Mouse (Mus musculus): ENCODE measurements around the gene Upk3b.

Gene Upk3b

DNA sequence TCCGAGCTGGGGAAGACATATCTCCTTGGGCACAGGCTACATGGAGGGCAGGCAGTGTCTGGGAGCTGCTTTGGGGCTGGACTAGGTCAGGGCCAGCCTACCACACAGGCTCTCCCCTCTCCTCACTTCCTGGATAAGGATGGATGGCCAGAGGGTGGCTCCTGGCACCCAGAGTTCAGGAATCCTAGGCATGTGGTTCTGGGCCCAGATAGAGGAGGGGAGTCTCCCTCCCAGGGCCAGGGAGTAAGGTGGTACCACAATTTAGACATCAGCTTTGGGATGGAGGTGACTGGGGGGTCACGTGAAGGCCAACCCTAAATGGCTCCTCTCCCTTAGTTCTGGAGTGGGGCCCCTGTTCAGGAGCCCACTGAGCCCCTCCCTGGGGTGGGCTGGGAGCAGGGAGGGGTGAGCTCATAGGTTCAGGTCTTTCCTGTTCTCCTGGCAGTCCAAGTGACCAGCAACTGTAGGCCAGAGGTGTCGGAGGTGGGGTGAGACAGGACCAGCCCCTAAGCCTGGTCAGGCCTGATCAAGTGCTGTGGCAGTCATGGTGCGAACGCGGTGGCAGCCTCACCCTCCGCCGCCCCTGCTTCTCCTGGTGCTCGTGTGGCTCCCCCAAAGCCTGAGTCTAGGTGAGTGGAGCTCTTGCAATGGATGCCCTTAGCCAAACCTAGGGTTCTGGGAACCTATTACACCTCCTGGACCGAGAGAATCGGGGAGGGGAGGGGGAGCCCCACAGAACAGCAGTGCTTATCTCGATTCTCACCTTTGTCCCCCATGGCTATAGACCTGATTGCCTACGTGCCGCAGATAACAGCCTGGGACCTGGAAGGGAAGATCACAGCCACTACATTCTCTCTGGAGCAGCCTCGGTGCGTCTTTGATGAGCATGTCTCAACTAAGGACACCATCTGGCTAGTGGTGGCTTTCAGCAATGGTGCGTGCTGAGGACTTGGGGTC is at the start of gene Upk3b:
TSS of gene Upk3b (plus strand) at position 239 of the 957 bp plus-strand sequence.
- no peak for DNase-seq

DNA sequence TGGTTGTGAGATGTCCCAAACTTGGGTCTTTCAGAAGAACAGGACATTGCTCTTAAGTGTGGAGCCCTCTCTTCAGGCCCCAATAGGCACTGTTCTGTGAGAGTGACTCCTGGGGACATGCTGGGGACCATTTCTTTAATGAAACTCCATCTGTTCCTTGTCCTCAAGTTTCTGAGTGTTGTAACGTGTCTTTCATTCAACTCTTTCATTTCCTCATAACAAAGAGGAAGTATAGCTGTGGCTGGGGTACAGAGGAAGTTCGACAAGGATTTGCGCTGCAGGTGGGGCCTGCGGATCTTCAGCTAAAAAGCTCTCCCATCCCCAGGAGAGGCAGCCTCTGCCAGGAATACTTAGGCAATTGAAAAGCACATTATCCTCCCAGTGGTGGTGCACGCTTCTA is 47.7 kb upstream of the Upk3b start:
- no peak for DNase-seq

DNA sequence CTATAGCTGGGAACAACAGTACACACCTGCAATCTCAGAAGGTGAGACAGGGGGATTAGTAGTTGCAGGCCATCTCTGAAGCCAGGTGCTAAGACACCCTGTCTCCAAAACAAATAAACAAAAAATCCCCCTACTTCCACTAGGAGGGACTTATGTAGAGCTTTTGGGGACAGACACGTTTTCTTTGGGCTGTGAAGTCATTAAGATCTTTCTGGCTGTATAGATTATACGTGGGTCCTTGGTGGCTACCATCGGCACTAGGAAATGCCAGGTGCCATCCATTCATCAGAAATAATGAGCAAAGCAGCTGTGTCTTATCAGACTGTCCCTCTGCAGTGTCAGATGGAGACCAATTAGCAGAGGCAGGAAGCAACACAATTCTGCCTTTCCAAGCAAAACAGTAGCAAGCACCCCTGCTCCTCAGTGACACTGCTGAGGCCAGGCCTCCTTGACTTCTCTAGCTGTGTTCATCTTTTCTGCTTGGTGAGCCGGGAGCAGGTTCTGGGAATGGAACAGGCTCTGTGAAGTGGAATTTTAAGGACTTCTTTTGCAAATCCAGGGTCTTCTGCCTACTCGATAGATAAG is 44.8 kb upstream of the Upk3b start:
- DNase-seq: no peak

- DNase-seq: peak in 1 of 2 experiments; percentile 16
These were observed 44.0 kb upstream of the Upk3b start for GRCm38 (mm10) chr5:135994335-135994724.

DNA sequence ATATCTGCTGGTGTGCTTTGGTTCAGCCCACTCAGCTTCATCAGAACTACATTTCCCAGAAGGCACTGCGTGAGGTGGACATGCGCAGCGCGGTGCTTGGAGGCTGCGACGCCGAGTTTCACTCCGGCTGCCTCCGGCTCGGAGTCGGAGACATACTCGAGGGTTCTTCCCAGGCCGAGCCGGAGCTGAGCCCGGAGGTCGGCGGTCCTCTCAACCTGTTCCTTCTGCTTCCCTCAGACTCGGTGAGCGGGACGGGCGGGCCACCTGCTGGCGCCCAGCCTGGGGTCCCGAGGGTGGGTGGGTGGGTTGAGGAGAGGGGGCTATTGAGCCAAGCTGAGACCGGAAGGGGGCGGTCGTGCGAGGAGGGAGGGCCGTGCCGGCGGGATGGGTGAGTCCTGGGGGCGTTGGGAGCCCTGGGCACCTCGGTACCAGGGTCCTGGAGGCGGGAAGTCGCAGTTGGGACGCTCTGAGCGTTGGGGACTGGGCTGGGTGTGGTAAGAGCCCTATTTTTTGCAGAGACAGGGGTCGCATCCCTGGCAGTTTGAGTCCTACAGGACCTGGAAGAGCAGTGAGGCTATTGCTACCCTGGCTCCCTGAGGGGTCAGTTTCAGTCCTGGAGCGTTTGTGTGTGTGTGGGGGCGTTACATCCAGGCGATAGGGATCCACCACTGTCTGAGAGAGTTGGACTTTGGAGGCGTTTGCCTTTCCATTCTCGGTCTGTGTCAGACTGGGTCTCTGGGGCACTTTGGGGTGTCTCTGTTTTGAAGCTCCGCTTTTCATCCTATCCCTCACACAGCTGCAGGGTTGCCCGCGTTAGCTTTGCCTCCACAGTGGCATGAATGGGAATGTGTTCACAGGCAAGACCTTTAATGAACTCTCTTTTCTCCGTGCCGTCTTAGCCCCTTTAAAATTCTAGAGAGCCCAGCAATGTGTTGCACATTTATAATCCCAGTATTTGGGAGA is 43.3 kb upstream of the Upk3b start, which contains the start of gene Dtx2:
TSS of gene Dtx2 (plus strand) at position 76 of the 963 bp plus-strand sequence.
- DNase-seq: peak; percentile 86 to 87

- DNase-seq: no peak
These were observed 42.1 kb upstream of the Upk3b start for GRCm38 (mm10) chr5:135996162-135996561.

GRCm38 (mm10) chr5:136001222-136001621 is 37.1 kb upstream of the Upk3b start:
- no peak for DNase-seq

DNA sequence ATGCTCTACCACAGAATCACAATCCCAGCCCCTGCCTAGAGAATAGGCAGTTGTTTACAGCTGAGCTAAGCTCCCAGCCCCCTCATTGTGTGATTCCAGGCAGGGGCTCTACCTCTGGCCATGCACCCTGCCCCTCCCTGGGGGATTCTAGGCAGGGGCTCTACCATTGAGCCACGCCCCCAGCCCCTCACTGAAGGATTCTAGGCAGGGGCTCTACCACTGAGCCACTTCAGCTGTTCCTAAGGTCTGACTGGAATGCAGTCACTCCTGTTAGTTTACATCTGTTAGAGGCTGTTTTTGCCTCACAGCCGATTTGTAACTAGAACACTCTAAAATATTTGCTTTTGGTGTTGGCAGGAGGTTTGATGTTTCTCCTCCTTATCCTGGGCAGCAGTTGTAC is 36.0 kb upstream of the Upk3b start:
- no peak for DNase-seq

- no peak for DNase-seq
These were observed 35.5 kb upstream of the Upk3b start for GRCm38 (mm10) chr5:136002751-136003151.

GRCm38 (mm10) chr5:136004537-136004936 is 33.8 kb upstream of the Upk3b start:
- DNase-seq: no peak

- no peak for DNase-seq
These were observed 30.6 kb upstream of the Upk3b start for GRCm38 (mm10) chr5:136007745-136008144.

DNA sequence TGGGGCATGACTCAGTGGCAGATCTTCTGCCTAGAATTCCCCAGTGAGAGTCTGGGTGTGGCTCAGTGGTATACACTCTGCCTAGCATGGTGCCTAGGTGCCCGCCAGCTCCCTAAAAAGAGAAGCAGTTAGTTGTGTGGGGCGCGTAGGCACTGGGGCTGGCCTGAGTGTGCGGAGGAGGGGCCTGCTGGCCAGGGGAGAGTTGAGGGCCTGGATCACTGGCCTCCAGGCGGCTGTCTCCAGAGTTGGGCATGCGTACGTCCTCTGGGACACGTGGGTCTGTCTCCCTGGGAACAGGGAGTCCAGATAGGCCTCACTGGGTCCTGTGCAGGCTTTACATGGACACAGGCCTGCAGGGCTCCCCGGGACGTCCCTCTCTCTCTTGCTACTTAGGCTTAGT is 23.4 kb upstream of the Upk3b start:
- DNase-seq: no peak

GRCm38 (mm10) chr5:136015586-136015985 is 22.7 kb upstream of the Upk3b start:
- no peak for DNase-seq

DNA sequence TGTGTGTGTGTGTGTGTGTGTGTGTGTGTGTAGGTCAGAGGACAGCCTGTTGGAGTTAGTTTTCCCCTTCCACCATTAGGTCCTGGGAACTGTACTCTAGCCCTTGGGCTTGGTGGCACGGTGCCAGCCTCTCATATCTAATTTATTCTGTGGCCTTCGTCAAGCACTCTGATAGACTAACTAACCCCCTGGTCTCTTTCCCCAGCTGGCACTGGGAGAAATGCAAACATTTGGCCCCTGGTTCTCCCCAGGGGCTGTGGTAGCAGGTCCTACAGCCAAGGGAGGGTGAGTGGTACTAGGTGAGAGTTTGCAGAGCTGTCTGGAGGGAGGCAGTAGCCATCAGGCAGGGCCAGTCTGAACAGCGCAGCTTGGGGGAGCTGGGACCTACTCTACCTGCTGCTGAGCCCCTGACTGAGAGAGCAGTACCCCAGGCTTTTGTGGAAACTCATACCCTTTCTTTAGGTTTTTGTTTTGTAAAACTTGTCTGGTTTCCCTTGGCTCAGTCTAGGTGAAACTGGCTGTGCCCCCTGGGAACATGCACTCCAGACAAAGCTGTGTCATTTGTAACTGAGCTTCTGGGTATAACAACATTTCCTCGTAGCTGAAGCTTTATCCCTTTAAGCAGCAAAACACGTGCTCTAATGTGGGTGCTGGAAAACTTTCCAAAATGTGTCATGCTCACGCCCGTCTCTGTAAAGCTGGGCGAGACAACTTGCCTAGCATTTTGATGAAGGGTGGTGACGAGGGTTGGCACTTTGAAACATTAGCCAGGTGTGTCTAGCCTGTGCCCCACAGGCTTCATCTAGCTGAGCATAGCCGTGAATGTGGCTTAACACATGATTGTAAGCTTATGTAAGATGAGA is 22.1 kb upstream of the Upk3b start:
- peak in 1 of 2 experiments; percentile 18 for DNase-seq

DNA sequence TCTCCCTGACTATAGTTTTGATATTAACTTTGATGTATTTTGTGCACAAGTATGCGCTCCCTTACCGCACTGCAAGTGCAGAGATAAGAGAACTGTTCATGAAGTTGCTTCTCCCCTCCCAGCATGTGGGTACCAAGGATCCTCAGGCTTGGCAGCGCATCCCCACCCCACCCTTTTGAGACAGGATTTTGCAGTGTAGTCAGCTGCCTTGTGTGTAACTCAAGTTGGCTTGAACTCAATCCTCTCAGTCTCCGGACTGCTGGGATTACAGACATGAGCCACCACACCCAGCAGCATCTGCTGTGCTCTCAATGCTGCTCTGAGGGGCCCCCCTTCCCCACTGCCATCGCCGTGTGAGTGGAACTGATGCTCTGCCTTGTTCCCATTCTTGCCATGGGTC is 21.0 kb upstream of the Upk3b start:
- DNase-seq: no peak

DNA sequence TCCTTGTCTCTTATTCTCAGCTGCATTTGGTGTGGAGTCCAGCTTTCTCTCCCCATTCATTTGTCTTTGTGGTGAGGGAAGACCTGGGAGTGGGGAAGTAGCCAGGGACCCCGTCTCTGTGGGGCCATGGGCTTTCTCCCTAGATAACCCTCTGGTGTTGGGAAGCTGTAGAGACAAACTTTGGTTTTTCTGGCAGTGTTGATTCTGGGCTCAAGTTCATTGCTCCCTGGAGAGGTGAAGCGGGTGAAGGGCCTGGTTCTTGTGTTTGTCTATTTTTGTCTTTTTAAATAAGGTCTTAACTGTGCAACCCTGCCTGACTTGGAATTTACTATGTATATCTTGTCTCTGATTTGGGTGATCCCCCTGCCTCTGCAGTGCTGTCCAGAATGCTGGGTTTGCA is 19.6 kb upstream of the Upk3b start:
- no peak for DNase-seq

GRCm38 (mm10) chr5:136019907-136020306 is 18.4 kb upstream of the Upk3b start:
- no peak for DNase-seq

DNA sequence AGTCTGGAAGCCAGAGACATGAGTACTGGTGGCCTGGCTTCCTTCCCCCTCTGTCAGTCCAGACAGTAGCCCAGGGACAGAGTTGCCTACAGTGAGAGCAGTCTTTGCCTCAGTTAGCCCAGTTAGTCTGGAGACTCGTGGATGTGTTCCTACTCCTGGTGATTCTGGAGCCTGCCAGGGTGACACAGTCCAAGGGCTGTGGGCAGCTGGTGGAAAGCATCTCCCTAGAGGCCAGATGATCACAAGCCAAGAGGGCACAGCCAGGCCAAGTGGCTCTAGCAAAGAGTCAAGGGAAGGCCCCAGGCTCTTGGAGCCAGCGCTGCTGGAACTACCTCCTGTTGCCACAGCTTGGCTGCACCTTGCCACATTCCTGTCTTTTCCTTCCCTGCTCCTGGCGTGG is 12.6 kb upstream of the Upk3b start:
- peak; percentile 25 to 27 for DNase-seq

- no peak for DNase-seq
These were observed 11.4 kb upstream of the Upk3b start for GRCm38 (mm10) chr5:136026859-136027258.

- DNase-seq: no peak
These were observed 10.5 kb upstream of the Upk3b start for GRCm38 (mm10) chr5:136027612-136028311.

- DNase-seq: no peak
These were observed 3.4 kb upstream of the Upk3b start for GRCm38 (mm10) chr5:136034868-136035267.

Data from cerebellum, postnatal 36 days (tissue).